22 mouse cellular contexts compared by ENCODE assay signal in the genomic region with DNA sequence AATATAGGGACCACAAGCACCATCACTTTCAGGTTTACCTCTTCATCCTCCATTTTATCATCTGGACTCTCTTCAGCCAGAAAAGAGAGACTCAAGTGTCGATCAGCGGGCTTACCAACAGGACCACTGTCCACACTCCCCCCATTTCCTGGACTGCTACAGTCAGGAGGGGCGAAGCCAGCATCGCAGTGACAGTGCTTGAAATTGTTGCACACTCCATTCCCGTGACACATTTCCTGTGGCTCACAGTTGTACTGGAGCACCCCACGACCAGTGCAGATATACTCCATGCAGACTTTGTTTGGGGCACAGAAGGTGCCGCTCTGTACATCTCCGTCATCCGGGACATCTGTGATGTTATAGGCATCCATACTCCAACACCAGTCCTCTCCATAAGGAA. TPM values are rescaled to one million over a fixed set of nuclear protein-coding genes. Genes with fewer than 3 reads are reported as not detected.
"Had no signal": no experiment of that assay in that cellular context is flagged by ENCODE, and none has a peak within 500 bp of the region (broad histone marks: within the 10 kb centered on the region; RNA-seq: fewer than 3 reads in every experiment).

No protein-coding gene starts in this region.

- H3K27me3 ChIP-seq: liver, embryonic 12.5 days; midbrain, embryonic 13.5 days; midbrain, embryonic 15.5 days; neural tube, embryonic 12.5 days had no signal

- H3K9me3 ChIP-seq: liver, embryonic 12.5 days; midbrain, embryonic 13.5 days; midbrain, embryonic 15.5 days; neural tube, embryonic 12.5 days had no signal

- ATAC-seq: liver, embryonic 12.5 days; midbrain, embryonic 13.5 days; midbrain, embryonic 15.5 days had no signal

- H3K9ac ChIP-seq: liver, embryonic 12.5 days; liver, embryonic 14.5 days; lung, embryonic 14.5 days; midbrain, embryonic 13.5 days; midbrain, embryonic 15.5 days; neural tube, embryonic 12.5 days had no signal

- H3K4me2 ChIP-seq: liver, embryonic 12.5 days; lung, embryonic 14.5 days; midbrain, embryonic 11.5 days; midbrain, embryonic 13.5 days; midbrain, embryonic 15.5 days; neural tube, embryonic 12.5 days had no signal

- H3K27ac ChIP-seq: liver, embryonic 12.5 days; liver, embryonic 14.5 days; midbrain, embryonic 13.5 days; midbrain, embryonic 15.5 days; neural tube, embryonic 12.5 days had no signal

- H3K4me3 ChIP-seq: liver, embryonic 12.5 days; midbrain, embryonic 13.5 days; midbrain, embryonic 15.5 days; neural tube, embryonic 12.5 days had no signal

- H3K4me1 ChIP-seq: liver, embryonic 12.5 days; midbrain, embryonic 13.5 days; midbrain, embryonic 15.5 days; neural tube, embryonic 12.5 days had no signal

- DNase-seq: lung, adult 18-20 months; lung, embryonic 14.5 days; lung, postnatal 10 days; lung, postnatal 4 days; right cerebral cortex, postnatal 14 days; thymus, adult 18-20 months; thymus, postnatal 14 days had no signal

RNA-seq across cellular contexts. Expression of a gene that starts 15.7 kb away (rescaled TPM):
- total RNA-seq: midbrain, postnatal 0 days; neutrophil, adult 5-6 weeks had no signal
- polyA plus RNA-seq: liver, embryonic 12.5 days; liver, embryonic 14.5 days; liver, embryonic 16.5 days; lung, embryonic 14.5 days; midbrain, embryonic 11.5 days; midbrain, embryonic 13.5 days; midbrain, postnatal 0 days; neural tube, embryonic 12.5 days; neural tube, embryonic 14.5 days had no signal

RNA-seq across cellular contexts. Expression of a gene that starts 26.3 kb away (rescaled TPM):
- total RNA-seq: midbrain, postnatal 0 days; monocyte, adult 5-6 weeks; neutrophil, adult 5-6 weeks had no signal
- polyA plus RNA-seq: liver, embryonic 12.5 days; liver, embryonic 16.5 days; lung, embryonic 14.5 days; lung, embryonic 16.5 days; midbrain, embryonic 11.5 days; midbrain, embryonic 13.5 days; midbrain, embryonic 15.5 days; midbrain, postnatal 0 days; neural tube, embryonic 12.5 days; neural tube, embryonic 14.5 days; spleen, adult 2 months; stomach, embryonic 16.5 days; thymus, postnatal 0 days had no signal
